Mouse (Mus musculus): ENCODE results near the gene Apoa5. TPM values are rescaled to one million over a fixed set of nuclear protein-coding genes. Genes with fewer than 3 reads are reported as not detected.
A peak's percentile ranks its signal among the peaks of the same experiment; 100 is the strongest.

Gene Apoa5
- polyA plus RNA-seq, 1 experiment from 2014 or later: not detected

GRCm38 (mm10) chr9:46240526-46241153 is 27.8 kb upstream of the Apoa5 start, which contains the start of gene Apoa4:
Gene Apoa4 (plus strand): TSS chr9:46240696.
- no peak within 1 kb of the TSS for H3K27ac ChIP-seq

GRCm38 (mm10) chr9:46241818-46242217 is 26.6 kb upstream of the Apoa5 start:
- Histone ChIP-seq H3K27me3 (0 out of 2 replicates have a peak, but pooled peaks cover 8% of the 10 kb centered on the region), H3K9me3 (no peaks in the 10 kb centered on the region), H3K27ac (no peak overlapping the region), H3K9ac (no peak overlapping the region), H3K4me2 (no peak overlapping the region), H3K4me1 (replicated peaks) (0 out of 2 replicates have a peak, but pooled peaks cover 6% of the 10 kb centered on the region), H3K4me3 (no peak overlapping the region), H3K36me3 (no peaks in the 10 kb centered on the region)
- ATAC-seq (ENCODE audit: low FRiP score): no peak
- 85% methylated on average over 2 of the region's 2 CpGs for WGBS

More at GRCm38 (mm10) chr9:46240526-46241153, 27.8 kb upstream of the Apoa5 start, which contains the start of gene Apoa4:
- 0 out of 2 replicates have a peak, but pooled peaks cover 8% of the 10 kb centered on the region for H3K27me3 ChIP-seq
- no peaks in the 10 kb centered on the region for H3K9me3 ChIP-seq
- ATAC-seq (ENCODE audit: low FRiP score): no peak
- H3K9ac ChIP-seq: no peak within 1 kb of the TSS
- H3K4me3 ChIP-seq: no peak within 1 kb of the TSS
- H3K4me1 ChIP-seq (replicated peaks): 0 out of 2 replicates have a peak, but pooled peaks cover 6% of the 10 kb centered on the region
- 76% methylated on average over 7 of the region's 7 CpGs for WGBS
- H3K4me2 ChIP-seq: no peak within 1 kb of the TSS
- H3K36me3 ChIP-seq: no peaks in the 10 kb centered on the region

GRCm38 (mm10) chr9:46243122-46243521 is 25.3 kb upstream of the Apoa5 start:
- Histone ChIP-seq H3K4me2 (no peak overlapping the region), H3K4me3 (no peak overlapping the region), H3K9ac (no peak overlapping the region), H3K4me1 (replicated peaks) (0 out of 2 replicates have a peak, but pooled peaks cover 6% of the 10 kb centered on the region), H3K27ac (no peak overlapping the region), H3K36me3 (no peaks in the 10 kb centered on the region), H3K9me3 (no peaks in the 10 kb centered on the region), H3K27me3 (0 out of 2 replicates have a peak, but pooled peaks cover 8% of the 10 kb centered on the region)
- no peak for ATAC-seq (ENCODE audit: low FRiP score)
- WGBS: 64% methylated on average over 4 of the region's 4 CpGs

GRCm38 (mm10) chr9:46243584-46243983 is 24.8 kb upstream of the Apoa5 start:
- ATAC-seq (ENCODE audit: low FRiP score): no peak
- Histone ChIP-seq H3K9ac (no peak overlapping the region), H3K4me2 (no peak overlapping the region), H3K9me3 (no peaks in the 10 kb centered on the region), H3K27ac (no peak overlapping the region), H3K4me3 (no peak overlapping the region), H3K27me3 (0 out of 2 replicates have a peak, but pooled peaks cover 8% of the 10 kb centered on the region), H3K4me1 (replicated peaks) (0 out of 2 replicates have a peak, but pooled peaks cover 6% of the 10 kb centered on the region), H3K36me3 (no peaks in the 10 kb centered on the region)
- 65% methylated on average over 8 of the region's 8 CpGs for WGBS

- Histone ChIP-seq H3K4me2 (no peak overlapping the region), H3K4me1 (replicated peaks) (0 out of 2 replicates have a peak, but pooled peaks cover 6% of the 10 kb centered on the region), H3K4me3 (no peak overlapping the region), H3K27ac (no peak overlapping the region), H3K9ac (no peak overlapping the region), H3K27me3 (0 out of 2 replicates have a peak, but pooled peaks cover 8% of the 10 kb centered on the region), H3K36me3 (no peaks in the 10 kb centered on the region), H3K9me3 (no peaks in the 10 kb centered on the region)
- no peak for ATAC-seq (ENCODE audit: low FRiP score)
- WGBS: 22% methylated on average over 11 of the region's 11 CpGs
These were observed 21.6 kb upstream of the Apoa5 start for GRCm38 (mm10) chr9:46246752-46247324.

- H3K27me3 ChIP-seq: 0 out of 2 replicates have a peak, but pooled peaks cover 2% of the 10 kb centered on the region
- no peak for ATAC-seq (ENCODE audit: low FRiP score)
- H3K4me3 ChIP-seq: no peak overlapping the region
- no peaks in the 10 kb centered on the region for H3K36me3 ChIP-seq
- H3K9me3 ChIP-seq: no peaks in the 10 kb centered on the region
- no peaks in the 10 kb centered on the region; the same call in 1 of the 2 replicates for H3K4me1 ChIP-seq (replicated peaks)
- 93% methylated on average over 7 of the region's 7 CpGs for WGBS
- H3K4me2 ChIP-seq: no peak overlapping the region
- no peak overlapping the region for H3K9ac ChIP-seq
- H3K27ac ChIP-seq: no peak overlapping the region
These were observed 12.3 kb upstream of the Apoa5 start for GRCm38 (mm10) chr9:46256177-46256576.

- no peak for ATAC-seq (ENCODE audit: low FRiP score)
- Histone ChIP-seq H3K4me1 (replicated peaks) (no peaks in the 10 kb centered on the region; the same call in 1 of the 2 replicates), H3K27me3 (0 out of 2 replicates have a peak, but pooled peaks cover 2% of the 10 kb centered on the region), H3K4me3 (no peak overlapping the region), H3K27ac (no peak overlapping the region), H3K36me3 (no peaks in the 10 kb centered on the region), H3K9me3 (no peaks in the 10 kb centered on the region), H3K4me2 (no peak overlapping the region), H3K9ac (no peak overlapping the region)
- WGBS: 91% methylated on average over 10 of the region's 10 CpGs
These were observed 11.6 kb upstream of the Apoa5 start for GRCm38 (mm10) chr9:46256658-46257385.

- ATAC-seq (ENCODE audit: low FRiP score): no peak
- Histone ChIP-seq H3K4me3 (no peak overlapping the region), H3K4me2 (no peak overlapping the region), H3K4me1 (replicated peaks) (no peaks in the 10 kb centered on the region; the same call in 1 of the 2 replicates), H3K27me3 (0 out of 2 replicates have a peak, but pooled peaks cover 2% of the 10 kb centered on the region), H3K9ac (no peak overlapping the region), H3K27ac (no peak overlapping the region), H3K9me3 (no peaks in the 10 kb centered on the region), H3K36me3 (no peaks in the 10 kb centered on the region)
- 87% methylated on average over 3 of the region's 3 CpGs for WGBS
These were observed 10.9 kb upstream of the Apoa5 start for GRCm38 (mm10) chr9:46257546-46257945.

- Histone ChIP-seq H3K9ac (no peak overlapping the region), H3K4me3 (no peak overlapping the region), H3K4me1 (replicated peaks) (no peaks in the 10 kb centered on the region; the same call in 1 of the 2 replicates), H3K4me2 (no peak overlapping the region), H3K9me3 (no peaks in the 10 kb centered on the region), H3K27me3 (0 out of 2 replicates have a peak, but pooled peaks cover 2% of the 10 kb centered on the region), H3K36me3 (no peaks in the 10 kb centered on the region), H3K27ac (no peak overlapping the region)
- no peak for ATAC-seq (ENCODE audit: low FRiP score)
- WGBS: 88% methylated on average over 6 of the region's 6 CpGs
These were observed 9.3 kb upstream of the Apoa5 start for GRCm38 (mm10) chr9:46259111-46259510.

- Histone ChIP-seq H3K9me3 (no peaks in the 10 kb centered on the region), H3K27me3 (0 out of 2 replicates have a peak, but pooled peaks cover 2% of the 10 kb centered on the region), H3K27ac (no peak overlapping the region), H3K36me3 (no peaks in the 10 kb centered on the region), H3K9ac (no peak overlapping the region), H3K4me1 (replicated peaks) (no peaks in the 10 kb centered on the region), H3K4me2 (no peak overlapping the region), H3K4me3 (no peak overlapping the region)
- WGBS: 91% methylated on average over 7 of the region's 7 CpGs
- no peak for ATAC-seq (ENCODE audit: low FRiP score)
These were observed 7.3 kb upstream of the Apoa5 start for GRCm38 (mm10) chr9:46261131-46261530.

- Histone ChIP-seq H3K4me1 (replicated peaks) (peaks cover 18% of the 10 kb centered on the region), H3K4me2 (no peak overlapping the region), H3K36me3 (no peaks in the 10 kb centered on the region), H3K4me3 (no peak overlapping the region), H3K9me3 (no peaks in the 10 kb centered on the region), H3K27ac (no peak overlapping the region), H3K9ac (no peak overlapping the region), H3K27me3 (peaks cover 36% of the 10 kb centered on the region)
- WGBS: 94% methylated on average over 5 of the region's 5 CpGs
- no peak for ATAC-seq (ENCODE audit: low FRiP score)
These were observed 692 bp downstream of the Apoa5 start for GRCm38 (mm10) chr9:46269125-46269524.

- Histone ChIP-seq H3K4me2 (no peak overlapping the region), H3K27me3 (peaks cover 36% of the 10 kb centered on the region), H3K27ac (no peak overlapping the region), H3K4me3 (no peak overlapping the region), H3K9ac (peak overlapping the region; percentile 60; the same call in 1 of the 2 replicates), H3K4me1 (replicated peaks) (peaks cover 22% of the 10 kb centered on the region), H3K36me3 (peaks cover 15% of the 10 kb centered on the region), H3K9me3 (no peaks in the 10 kb centered on the region)
- ATAC-seq (ENCODE audit: low FRiP score): no peak
- WGBS: 95% methylated on average over 4 of the region's 4 CpGs
These were observed 2.3 kb downstream of the Apoa5 start for GRCm38 (mm10) chr9:46270782-46271181.
